Mouse (Mus musculus): ENCODE data around the gene Ctnna3.

The Ctnna3 gene

DNA sequence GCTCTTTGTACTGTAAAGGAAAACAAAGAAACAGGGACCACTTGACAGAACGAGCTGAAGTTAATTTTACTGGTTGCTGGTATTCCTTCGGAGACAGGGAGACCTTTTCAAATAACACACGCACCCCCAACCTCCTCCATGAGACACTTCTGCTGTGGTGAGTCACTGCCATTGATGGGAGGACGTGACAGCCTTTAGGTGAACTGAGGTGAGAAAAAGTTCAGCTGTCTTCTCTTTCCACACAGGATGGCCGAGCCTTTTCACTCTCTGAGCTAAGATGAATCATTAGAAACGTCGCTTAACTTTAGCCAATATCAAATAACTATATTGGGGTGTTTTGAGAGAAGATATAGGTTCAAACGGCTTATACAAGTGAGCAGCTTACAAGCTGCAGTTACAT lies 102.5 kb downstream of the Ctnna3 start:
- no peak for DNase-seq

DNA sequence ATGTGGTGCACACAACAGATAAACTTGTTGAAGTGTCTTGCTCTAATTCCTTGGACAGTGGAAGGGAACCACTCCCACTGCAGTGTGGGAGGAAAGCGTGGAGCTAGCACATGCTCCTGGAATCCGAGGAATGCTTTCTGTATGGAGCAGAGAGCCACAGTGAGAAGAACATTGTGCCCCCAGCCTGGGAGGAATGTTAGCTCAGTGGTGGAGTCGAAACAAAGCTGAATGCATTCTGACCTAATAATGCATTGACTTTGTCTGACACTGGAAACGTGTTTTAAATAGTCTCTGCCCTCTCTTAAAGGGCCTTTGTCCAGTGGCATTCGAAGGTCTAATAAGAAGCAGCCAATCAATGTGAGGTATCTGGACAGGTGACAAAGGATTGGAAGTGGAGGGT lies 111.9 kb downstream of the Ctnna3 start:
- peak in 1 of 2 experiments; percentile 1 for DNase-seq

DNA sequence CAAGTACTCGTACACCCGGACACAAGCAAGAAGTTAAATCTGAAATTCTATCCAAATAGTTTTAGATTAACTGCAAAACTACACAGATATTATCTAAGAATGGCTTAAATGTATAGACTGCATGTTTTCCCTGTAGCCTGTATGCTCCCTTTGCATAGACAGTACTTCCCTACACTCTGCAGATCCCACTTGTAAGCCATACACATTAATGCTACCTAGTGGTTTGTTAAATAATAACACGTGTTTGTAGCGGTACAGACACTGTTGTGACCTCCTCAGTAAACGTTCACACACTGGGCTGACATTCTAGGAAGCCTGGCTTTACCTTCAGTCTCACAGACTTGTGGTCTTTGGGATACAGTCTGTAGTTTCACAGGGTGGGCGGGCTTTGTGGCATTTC lies 112.6 kb downstream of the Ctnna3 start:
- no peak for DNase-seq

DNA sequence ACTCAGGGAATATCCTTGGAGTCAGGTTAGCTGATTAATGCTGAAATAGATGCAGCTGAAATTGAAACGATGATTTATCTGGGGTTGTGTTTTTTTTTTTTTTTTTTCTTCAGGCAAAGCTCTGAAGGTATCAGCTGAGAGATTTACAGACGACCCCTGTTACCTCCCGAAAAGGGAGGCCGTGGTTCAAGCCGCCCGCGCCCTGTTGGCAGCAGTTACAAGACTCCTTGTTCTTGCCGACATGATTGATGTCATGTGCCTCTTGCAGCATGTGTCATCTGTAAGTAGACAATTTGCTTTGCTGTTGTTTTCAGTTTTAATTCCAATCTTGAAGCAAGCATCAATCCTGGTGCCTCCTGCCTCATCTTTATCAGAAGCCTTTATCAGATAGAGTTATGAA lies 136.8 kb downstream of the Ctnna3 start:
- no peak for DNase-seq

DNA sequence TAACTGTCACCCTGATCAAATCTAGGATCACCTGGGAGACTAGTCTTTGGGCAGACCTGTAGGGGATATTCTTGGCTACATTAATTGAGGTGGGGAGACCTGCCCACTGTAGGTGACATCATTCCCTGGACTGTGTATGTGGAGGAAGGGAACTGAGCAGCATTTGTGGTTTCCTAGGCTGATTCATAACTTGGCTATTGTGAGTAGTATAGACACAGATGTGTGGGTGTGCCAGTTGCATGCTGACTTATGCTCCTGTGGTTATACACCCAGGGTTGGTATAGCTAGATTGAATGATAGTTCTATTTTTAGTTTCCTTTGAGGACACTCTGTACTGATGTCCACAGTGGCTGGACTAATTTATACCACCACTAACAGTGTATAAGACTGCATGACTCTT lies 141.7 kb downstream of the Ctnna3 start:
- DNase-seq, result no peak

DNA sequence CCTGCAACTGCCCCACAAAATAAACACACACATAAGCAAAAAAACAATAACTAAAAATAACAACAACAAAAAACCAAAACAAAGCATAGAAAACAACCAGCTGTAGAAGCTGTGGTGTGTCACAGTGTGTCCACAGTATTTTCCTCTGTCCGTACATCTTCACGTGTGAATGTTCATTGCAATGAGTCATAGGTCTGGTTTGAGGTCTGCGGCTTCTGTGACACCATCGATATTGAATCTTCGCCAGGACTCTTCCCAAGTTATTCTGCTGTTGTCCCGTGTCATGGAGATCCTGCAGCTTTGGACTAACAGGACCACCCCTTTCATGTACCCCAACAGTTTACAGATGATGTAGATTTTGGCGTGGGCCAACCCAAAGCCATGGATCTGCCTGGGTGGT lies 143.0 kb downstream of the Ctnna3 start:
- DNase-seq, result no peak

DNA sequence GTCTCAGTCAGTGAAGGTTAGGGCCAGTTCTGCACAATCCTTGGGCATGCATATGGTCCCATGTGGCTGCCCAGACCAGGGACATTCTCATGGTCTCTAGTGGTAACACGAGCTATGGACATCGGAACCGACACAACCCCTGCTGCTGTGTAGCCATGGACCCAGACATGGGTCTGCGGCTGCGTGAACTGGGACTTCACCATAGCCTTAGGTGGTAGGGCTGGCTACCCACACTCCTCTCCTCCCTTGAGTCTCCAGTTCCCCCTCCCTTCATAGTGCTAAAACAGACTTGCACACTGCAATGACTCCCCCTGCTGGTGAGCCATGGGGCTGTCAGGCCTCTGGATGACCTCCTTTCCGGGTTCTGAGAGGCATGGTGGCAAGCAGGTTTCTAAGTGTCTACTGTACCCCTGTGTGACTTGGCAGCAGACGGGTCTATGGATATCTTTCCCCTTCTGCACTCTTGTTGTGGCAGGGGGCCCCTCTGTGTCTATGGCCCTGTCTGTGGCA lies 144.3 kb downstream of the Ctnna3 start:
- peak in 1 of 2 experiments; percentile 3 for DNase-seq

DNA sequence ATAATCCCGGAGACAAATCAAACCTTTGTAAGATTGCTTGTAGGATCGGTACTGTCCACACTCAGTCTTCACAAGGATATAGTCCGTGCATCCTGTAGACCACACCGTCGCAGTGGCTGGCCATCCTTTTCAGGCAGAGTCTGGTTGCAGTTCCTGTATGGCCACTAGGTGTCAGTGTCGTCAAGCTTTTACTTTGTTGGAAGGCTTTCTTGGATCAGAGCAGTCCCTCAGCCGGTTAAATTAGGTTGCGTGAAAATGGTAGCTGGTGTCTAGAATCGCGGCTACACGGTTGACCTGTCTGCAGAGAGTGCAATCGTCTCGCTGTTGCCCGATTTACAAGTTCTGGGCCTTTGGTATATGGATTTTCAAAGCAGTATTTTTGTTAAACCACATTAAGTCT lies 152.7 kb downstream of the Ctnna3 start:
- peak; percentile 38 to 81 for DNase-seq

DNA sequence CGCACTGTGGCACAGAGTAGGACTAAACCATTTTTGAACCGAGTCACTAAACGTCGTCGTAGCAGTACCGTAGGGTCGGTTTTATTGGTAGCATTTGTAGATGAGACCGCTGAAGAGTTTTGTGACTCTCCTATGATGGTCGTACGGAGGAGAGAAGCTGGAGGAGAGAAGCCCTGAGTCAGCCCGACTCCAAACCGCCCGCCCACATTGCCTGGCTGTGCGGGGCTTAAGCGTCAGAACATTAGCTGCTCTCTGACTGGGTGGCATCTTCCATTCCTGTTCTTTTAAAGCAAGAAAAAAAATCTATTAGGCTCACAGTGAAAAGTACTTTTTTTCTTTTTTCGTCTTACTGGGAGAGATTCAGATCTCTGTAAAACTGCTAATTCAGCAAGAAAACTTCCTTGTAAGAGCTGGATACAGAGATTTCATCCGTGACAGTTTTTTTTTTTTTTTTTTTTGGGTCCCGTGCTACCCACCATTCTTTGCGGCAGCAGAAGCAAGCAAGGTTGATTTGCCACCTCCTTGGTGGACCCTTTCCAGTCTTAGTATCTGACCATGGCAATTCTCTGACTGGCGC lies 154.0 kb downstream of the Ctnna3 start:
- DNase-seq, result no peak

DNA sequence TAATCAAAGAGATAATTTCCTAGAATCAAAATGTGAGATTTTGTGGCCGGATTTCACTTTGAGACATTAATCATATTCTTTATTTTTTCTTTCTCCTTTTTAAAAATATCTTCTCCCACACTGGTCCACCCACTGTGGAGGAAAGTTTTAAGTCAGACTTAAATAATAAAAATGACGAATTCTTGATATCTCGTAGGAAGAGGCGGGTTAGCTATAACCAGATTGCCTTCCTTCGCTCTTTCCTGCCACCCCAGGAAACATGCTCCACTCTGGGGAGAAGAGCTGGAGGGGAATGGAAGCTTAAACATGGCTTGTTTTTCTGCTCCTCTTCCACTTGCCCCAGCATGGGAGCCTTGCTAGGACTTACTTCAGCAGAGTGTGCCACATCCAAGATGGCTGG lies 169.5 kb downstream of the Ctnna3 start:
- no peak for DNase-seq

DNA sequence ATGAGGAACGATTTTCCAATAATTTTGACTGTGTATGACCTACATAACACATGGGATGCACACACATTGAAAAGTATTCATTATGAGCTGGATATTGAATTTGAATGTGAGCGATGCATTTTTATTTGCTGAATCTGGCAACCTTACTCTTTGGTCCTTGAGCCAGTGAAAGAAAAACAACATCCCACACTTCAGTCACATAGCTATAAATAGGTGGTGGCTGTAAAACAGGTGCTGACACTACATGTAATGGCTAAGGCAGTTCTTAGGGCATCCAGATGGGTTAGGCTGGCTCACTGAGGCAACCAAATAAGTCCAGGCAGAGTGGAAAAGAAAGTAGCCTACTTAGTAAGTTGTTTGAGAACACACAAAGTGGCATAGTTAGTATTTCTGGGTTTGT lies 171.3 kb downstream of the Ctnna3 start:
- DNase-seq, result no peak

DNA sequence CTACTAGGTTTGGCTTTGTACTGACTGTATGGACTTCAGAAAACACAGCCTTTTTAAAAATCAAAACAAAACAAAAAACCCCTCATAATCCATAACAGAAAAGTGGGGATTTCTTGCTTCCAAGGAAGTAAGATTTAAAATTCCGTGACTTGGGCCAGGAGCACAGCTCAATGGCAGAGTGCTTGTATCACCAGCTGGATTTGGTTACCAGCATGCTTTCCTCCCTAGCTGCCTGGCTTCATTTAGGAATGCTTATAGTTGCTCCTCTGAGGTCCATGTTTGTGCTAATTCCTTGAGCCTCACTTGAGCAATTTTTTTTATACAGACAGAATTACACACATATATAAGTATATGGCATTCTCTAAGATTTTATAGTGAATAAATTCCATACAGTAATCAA lies 198.6 kb downstream of the Ctnna3 start:
- no peak for DNase-seq

DNA sequence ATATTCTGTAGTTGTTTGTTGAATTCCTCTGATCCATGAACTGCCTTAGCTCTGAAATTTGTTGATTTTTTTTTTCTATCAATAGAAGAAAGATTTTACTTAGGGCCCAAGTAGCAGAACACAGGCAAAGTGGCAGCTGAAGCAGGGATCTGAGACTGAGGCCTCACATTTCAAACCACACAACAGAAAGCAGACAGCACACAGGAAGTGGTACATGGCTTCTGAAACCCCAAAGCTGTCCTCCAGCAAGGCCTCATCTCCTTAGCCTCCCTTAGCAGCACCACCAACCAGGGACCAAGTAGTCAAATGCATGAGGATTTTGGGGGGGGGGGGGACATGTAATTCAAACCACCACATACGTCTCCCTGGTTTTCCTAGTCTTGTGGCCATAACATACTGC lies 204.0 kb downstream of the Ctnna3 start:
- no peak for DNase-seq

DNA sequence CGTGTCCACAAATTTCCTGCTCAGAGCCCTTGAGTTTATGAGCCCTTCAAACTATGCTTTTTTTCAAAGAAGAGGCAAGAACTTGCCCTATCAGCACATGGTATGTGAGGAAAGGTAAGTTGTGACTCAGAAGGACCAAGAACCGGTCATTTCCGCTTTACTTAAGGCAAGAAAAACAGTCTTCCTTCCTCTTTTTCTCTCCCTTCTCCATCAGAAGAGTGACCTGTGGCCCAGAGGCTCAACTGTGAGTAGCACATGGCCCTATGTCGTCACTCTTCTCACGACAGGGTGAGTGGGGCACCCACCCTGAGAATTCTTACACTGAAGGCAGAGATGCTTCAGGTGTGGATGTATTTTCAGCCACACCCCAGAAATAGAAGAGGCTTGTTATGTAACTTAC lies 208.1 kb downstream of the Ctnna3 start:
- DNase-seq, result no peak

DNA sequence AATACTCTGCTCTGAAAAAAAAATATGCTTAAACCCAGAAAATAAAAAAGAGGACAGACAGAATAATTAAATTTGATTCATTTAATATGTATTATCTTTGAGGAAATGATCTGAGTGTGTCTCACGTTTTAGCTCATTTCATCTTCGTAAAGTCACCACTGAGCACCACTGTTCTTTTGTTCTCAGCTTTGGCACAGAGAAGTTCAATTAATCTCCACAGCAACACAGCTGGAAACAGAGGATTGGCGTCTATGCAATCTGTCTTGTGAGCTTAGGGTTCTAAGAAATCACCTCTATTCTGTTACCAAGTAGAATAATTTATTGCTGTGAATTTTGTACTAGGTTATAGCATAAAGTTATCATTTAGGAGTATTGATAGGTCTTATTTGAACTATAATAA lies 217.4 kb downstream of the Ctnna3 start:
- DNase-seq, result no peak

DNA sequence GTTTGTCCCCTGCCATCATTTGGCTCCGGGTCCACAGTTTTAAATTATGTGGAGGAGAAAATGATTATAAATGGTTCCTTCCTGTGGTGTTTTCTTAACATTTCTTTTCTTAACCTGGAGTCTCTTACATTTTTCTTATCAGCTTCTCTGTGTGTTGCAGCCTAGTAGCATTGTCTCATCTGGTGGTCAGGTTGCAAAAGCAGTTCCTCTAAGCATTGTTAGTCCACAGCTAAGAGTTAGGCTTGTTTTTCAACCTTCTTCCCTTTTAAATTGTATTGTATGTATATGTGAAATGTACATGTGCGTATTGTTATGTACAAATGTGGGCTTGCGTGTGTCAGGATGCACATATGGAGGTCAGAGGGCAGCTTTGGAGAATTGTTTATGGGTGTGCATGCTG lies 220.4 kb downstream of the Ctnna3 start:
- DNase-seq, result no peak

DNA sequence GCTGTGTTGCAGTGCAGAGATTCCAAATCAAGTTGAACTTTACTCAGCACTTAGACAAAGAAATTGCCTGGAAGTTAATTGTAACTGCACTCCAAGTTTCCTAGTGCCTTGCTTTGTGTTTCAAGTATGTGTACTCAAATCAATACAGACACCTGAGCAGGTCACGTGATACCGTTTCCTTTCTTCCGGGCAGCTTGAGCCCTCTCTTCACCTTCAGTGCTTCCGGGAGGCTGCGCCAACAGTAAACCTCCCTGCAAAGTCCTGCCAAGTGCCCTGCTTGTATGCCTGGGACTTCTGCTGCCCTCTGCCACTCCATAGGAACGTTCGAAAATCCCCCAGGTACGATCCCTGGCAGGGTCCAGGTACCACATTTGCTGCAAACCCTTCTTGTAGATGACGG lies 223.0 kb downstream of the Ctnna3 start:
- DNase-seq, result no peak

DNA sequence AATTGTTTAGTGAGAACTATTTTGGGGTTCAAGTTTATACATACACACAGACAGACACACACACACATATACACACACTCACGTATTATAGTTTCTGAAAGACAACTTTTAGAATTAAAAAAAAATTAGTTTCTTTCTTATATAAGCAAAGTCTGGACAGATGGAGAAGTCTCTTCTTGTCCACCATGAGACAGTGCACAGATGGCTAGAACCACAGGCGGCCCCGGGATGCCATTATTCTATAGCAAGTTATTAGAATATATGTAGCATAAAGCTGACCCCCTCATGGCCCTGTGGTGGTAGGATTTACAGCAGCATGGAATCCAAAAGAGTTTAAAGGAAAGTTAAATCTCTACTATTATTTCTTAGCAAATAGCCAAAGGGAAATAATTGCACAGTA lies 223.7 kb downstream of the Ctnna3 start:
- DNase-seq, result no peak

DNA sequence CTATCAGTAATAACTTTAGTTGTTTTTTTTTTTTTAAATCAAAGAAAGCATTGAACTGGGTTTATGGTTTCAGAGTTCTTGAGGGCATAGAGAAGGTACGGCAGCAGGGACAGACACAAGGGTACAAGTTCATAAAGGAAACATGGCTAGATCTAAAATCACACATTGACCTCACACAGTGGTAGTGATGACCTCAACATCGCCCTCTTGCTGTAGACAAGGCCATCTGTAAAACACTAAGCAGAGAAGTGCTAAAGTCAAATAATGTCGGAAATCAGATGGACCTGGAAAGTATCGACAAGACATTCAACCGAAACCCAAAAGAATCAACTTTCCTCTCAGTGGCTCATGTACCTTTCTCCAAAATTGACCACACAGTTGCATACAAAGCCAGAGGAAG lies 224.7 kb downstream of the Ctnna3 start:
- DNase-seq, result no peak

DNA sequence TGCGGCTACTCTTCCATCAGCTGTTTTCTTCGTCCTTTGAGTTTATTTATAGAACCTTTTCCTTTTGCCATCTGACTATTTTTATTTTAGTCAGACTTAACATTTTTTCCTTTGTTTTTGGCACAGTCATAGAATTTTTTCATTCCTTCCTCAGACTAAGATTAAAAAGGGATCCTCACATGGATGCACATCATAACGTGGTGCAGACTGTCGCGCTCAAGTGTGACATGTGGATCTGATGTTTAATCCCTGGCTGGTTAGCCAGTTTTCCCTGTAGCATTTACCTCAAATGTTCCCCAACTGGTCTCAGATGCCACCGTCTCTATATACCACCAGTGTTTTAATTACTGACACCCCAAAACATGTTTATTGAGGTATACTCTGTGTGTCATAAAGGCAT lies 246.4 kb downstream of the Ctnna3 start:
- no peak for DNase-seq

DNA sequence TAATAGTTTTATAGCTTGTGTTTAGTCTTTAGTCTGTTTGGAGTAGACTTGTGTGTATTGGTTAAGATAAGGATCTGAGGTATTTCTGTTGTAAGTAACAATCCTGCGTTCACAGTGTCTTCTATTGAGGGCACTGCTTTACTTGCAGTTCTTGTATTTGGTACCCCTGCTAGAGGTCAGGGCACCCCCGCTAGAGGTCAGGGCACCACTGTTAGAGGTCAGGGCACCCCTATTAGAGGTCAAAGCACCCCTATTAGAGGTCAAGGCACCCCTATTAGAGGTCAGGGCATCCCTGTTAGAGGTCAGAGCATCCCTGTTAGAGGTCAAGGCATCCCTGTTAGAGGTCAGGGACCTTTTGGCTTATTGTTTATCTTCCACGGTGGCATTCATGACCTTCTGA lies 259.3 kb downstream of the Ctnna3 start:
- no peak for DNase-seq

DNA sequence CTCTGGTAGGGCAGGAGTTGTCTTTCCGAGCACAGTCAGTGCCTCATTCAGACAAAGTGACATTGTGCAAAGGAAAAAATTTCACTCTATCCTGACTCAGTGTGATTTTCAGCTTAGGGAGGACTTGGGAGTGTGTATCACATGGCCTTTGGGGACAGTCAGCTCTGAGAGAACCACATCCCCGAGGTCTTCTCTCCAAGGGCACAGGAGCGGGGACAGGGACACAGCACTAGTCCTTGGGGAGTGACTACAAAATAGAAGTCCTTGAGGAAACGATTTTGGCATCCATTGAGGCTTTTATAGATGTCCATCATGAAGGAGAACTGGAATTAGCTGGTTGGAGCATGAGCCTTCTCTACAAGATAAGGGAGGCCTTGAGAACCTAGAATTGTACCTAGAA lies 259.8 kb downstream of the Ctnna3 start:
- DNase-seq, result no peak

DNA sequence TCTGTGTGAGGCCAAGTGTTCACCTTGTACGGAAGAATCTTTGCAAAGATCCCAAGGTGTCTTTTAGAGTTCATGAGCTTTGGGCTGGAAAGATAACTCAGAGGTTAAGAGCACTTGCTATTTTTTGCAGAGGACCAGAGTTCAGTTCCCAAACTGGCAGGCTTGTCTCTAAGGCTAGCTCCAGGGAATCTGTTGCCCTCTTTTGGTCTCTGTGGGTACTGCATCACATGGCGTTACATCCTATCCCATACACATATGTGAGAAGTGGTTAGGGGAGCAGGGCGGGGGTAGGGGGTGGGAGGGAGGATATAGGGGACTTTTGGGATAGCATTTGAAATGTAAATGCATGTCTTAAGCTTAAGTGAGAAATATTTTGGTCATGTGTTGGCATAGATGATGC lies 262.1 kb downstream of the Ctnna3 start:
- peak in 1 of 2 experiments; percentile 25 for DNase-seq

DNA sequence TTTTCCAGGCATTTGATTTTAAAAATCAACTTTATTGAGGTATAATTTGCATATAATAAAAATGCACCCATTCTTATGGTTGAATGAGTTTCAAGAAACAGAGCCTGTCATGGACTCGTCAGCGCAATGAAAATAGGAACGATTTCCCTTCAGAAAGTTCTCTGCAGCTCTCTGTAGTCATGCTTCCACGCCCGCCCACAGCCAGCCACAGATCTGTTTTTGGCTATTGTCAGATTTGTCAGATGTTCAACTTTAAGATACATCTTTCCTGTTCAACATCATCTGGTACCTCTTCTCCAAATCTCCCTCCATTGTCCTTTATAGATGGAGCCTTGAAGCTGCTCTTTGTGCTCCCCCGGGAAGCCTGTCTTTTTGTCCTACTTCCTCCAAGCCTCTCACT lies 280.3 kb downstream of the Ctnna3 start:
- DNase-seq, result no peak

DNA sequence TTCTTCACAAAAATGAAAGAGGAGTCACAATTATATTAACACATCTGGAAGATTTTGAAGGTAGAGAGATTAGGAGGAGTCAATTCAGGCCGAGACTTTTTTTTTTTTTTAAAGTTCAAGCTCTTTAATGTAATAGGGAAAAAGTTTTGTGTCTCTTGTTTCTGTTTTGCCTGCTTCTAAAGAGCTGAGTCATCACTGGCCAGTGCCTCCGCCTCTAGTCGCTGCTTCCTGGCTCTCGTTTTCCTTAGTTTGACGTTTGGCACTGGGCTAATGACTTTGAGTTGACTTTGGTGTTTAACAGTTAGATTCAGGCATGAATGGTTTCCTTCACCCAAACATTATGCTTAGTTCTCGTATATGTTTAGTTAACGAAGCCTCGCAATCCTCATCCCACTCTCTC lies 282.6 kb downstream of the Ctnna3 start:
- no peak for DNase-seq

DNA sequence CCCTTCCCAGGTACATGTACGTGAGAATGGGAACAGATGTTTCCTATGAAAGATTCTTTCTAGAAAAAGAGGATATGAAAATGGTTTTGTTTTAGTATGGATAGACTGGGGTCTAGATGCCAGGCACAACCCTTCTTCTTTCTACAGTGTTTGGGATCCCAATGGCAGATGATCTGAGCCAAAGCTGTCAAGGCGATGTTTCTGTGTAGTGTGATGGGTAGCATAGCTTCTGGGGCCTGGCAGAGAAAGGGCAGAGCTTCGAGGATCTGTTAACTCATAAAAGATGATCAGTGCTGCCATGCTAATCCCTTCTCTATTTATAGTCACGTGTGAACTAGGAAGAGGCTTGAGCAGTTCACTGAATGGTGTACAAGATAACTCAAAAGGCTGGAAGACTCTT lies 284.3 kb downstream of the Ctnna3 start:
- no peak for DNase-seq

Measured in kidney, adult 8-10 months (tissue).